Mouse (Mus musculus): ENCODE data around the gene Il1b. TPM values are rescaled to one million over a fixed set of nuclear protein-coding genes. Genes with fewer than 3 reads are reported as not detected.

The Il1b gene
- polyA plus RNA-seq, 1 experiment, result 4.8 TPM

DNA sequence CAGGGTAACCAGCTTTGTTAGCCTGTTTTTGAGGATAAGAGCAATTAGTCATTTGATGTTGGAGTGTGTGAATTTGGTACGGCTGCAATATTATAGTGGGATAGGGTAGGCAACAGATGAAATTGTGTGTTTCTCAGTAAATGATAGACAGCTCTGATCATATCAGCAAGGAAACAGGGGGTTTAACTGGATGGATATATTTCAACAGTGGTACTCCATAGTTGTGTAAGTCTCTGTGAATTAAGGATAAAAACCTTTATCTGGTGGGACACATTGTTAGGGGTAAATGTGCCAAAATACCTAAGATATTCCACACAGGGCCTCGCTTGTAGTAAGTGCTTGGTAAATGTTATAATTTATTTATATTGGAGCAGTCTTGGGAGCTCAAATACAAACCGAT, 31.4 kb upstream of the Il1b start:
- no peaks in the 10 kb centered on the region for H3K9me3 ChIP-seq
- H3K4me1 ChIP-seq, result peaks cover 66% of the 10 kb centered on the region
- H3K27me3 ChIP-seq (replicated peaks), result no peaks in the 10 kb centered on the region
- no peak overlapping the region for H3K4me3 ChIP-seq (replicated peaks)
- no peak for TF ChIP-seq FLI1 (IDR thresholded peaks at IDR 0.05; ENCODE audit: low read length)
- no peak for TF ChIP-seq GATA1 (IDR thresholded peaks at IDR 0.05; ENCODE audit: borderline replicate concordance, low read length)
- peaks cover 13% of the 10 kb centered on the region for H3K36me3 ChIP-seq (replicated peaks; ENCODE audit: low read length)

GRCm38 (mm10) chr2:129401803-129402202, 30.9 kb upstream of the Il1b start:
- Histone ChIP-seq H3K27me3 (replicated peaks) (no peaks in the 10 kb centered on the region), H3K4me3 (replicated peaks) (no peak overlapping the region), H3K4me1 (peaks cover 64% of the 10 kb centered on the region), H3K9me3 (no peaks in the 10 kb centered on the region), H3K36me3 (replicated peaks; ENCODE audit: low read length) (peaks cover 13% of the 10 kb centered on the region)
- TF ChIP-seq GATA1 (IDR thresholded peaks at IDR 0.05; ENCODE audit: borderline replicate concordance, low read length), result no peak
- no peak for TF ChIP-seq FLI1 (IDR thresholded peaks at IDR 0.05; ENCODE audit: low read length)

GRCm38 (mm10) chr2:129398176-129398575, 27.2 kb upstream of the Il1b start:
- Histone ChIP-seq H3K4me3 (replicated peaks) (peak overlapping the region; percentile 75), H3K9me3 (no peaks in the 10 kb centered on the region), H3K27me3 (replicated peaks) (no peaks in the 10 kb centered on the region), H3K4me1 (peaks cover 64% of the 10 kb centered on the region), H3K36me3 (replicated peaks; ENCODE audit: low read length) (peaks cover 2% of the 10 kb centered on the region)
- TF ChIP-seq GATA1 (IDR thresholded peaks at IDR 0.05; ENCODE audit: borderline replicate concordance, low read length), result no peak
- no peak for TF ChIP-seq FLI1 (IDR thresholded peaks at IDR 0.05; ENCODE audit: low read length)

GRCm38 (mm10) chr2:129393524-129393923, 22.6 kb upstream of the Il1b start:
- Histone ChIP-seq H3K4me3 (replicated peaks) (no peak overlapping the region), H3K4me1 (peaks cover 81% of the 10 kb centered on the region), H3K36me3 (replicated peaks; ENCODE audit: low read length) (peaks cover 7% of the 10 kb centered on the region), H3K9me3 (no peaks in the 10 kb centered on the region), H3K27me3 (replicated peaks) (no peaks in the 10 kb centered on the region)
- TF ChIP-seq FLI1 (IDR thresholded peaks at IDR 0.05; ENCODE audit: low read length), result no peak
- no peak for TF ChIP-seq GATA1 (IDR thresholded peaks at IDR 0.05; ENCODE audit: borderline replicate concordance, low read length)

DNA sequence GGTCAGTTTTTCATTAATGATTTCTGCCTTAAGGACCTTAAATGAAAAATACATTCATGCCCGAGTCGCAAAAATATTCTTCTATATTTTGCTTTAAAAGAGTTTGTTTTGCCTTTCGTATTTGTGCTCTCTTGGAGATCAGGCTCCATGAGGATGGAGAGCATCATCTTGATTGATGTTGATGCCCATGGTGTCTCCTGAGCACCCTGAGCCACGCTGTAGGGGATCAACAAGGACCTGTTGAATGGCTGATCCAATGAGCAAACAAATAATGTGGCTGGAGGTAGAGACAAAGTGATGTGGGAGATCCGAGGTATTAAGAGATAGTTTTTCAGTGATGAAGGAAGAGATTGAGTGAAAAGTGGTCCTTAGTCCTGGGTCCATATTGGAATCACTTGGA, 19.2 kb upstream of the Il1b start:
- Histone ChIP-seq H3K9me3 (peaks cover 6% of the 10 kb centered on the region; the same call in 1 of the 2 replicates), H3K27me3 (replicated peaks) (no peaks in the 10 kb centered on the region), H3K4me3 (replicated peaks) (no peak overlapping the region), H3K36me3 (replicated peaks; ENCODE audit: low read length) (peaks cover 22% of the 10 kb centered on the region), H3K4me1 (peaks cover 98% of the 10 kb centered on the region)
- TF ChIP-seq FLI1 (IDR thresholded peaks at IDR 0.05; ENCODE audit: low read length), result no peak
- TF ChIP-seq GATA1 (IDR thresholded peaks at IDR 0.05; ENCODE audit: borderline replicate concordance, low read length), result no peak

GRCm38 (mm10) chr2:129389323-129389722, 18.4 kb upstream of the Il1b start:
- TF ChIP-seq FLI1 (IDR thresholded peaks at IDR 0.05; ENCODE audit: low read length) (no peak), GATA1 (IDR thresholded peaks at IDR 0.05; ENCODE audit: borderline replicate concordance, low read length) (no peak)
- Histone ChIP-seq H3K4me1 (peaks cover 98% of the 10 kb centered on the region), H3K9me3 (peaks cover 6% of the 10 kb centered on the region; the same call in 1 of the 2 replicates), H3K27me3 (replicated peaks) (no peaks in the 10 kb centered on the region), H3K4me3 (replicated peaks) (peak overlapping the region; percentile 51), H3K36me3 (replicated peaks; ENCODE audit: low read length) (peaks cover 27% of the 10 kb centered on the region)

DNA sequence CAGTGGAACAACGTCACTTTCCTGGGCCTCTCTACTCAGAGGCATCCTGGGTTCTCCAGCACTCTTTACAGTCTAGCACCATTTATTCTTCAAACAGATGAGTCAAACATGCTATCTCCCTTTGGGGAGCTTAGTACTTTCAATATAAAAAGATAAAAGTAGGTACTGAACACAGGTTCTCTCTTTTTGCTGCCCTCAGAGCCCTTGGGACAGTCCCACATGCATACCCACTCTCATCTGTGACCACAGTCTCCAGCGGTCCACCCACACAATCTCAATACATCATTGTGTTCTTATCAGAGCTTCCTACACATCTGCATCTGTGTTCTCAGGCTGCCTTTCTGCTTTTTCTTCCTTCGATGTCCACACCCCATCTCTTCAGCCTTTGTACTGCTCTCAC, 14.4 kb upstream of the Il1b start:
- H3K27me3 ChIP-seq (replicated peaks), result no peaks in the 10 kb centered on the region
- peaks cover 6% of the 10 kb centered on the region; the same call in 1 of the 2 replicates for H3K9me3 ChIP-seq
- no peak overlapping the region for H3K4me3 ChIP-seq (replicated peaks)
- peaks cover 29% of the 10 kb centered on the region for H3K36me3 ChIP-seq (replicated peaks; ENCODE audit: low read length)
- TF ChIP-seq GATA1 (IDR thresholded peaks at IDR 0.05; ENCODE audit: borderline replicate concordance, low read length), result no peak
- TF ChIP-seq FLI1 (IDR thresholded peaks at IDR 0.05; ENCODE audit: low read length), result no peak
- peaks cover 90% of the 10 kb centered on the region for H3K4me1 ChIP-seq

DNA sequence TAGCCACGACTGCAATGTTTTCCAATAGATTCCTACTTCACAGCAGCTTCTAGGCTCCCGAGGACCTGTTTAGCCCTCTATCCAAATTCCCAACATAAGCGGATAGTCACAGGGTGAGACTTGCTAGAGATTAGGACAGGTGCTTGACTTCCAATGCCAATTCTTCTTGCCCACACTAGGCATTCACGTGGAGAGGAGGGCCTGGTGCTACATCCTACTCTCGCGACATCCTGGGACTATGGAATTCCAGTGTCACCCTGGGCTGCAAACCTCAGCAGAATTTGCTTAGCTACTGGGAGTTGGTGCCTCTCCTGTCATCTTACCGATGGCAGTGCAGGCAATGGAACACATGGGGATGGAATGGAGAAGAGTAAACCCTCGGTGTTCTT, 13.3 kb upstream of the Il1b start:
- Histone ChIP-seq H3K9me3 (peaks cover 6% of the 10 kb centered on the region; the same call in 1 of the 2 replicates), H3K36me3 (replicated peaks; ENCODE audit: low read length) (peaks cover 30% of the 10 kb centered on the region), H3K27me3 (replicated peaks) (no peaks in the 10 kb centered on the region), H3K4me1 (peaks cover 92% of the 10 kb centered on the region), H3K4me3 (replicated peaks) (no peak overlapping the region)
- no peak for TF ChIP-seq GATA1 (IDR thresholded peaks at IDR 0.05; ENCODE audit: borderline replicate concordance, low read length)
- TF ChIP-seq FLI1 (IDR thresholded peaks at IDR 0.05; ENCODE audit: low read length), result no peak

- TF ChIP-seq FLI1 (IDR thresholded peaks at IDR 0.05; ENCODE audit: low read length), result no peak
- Histone ChIP-seq H3K4me1 (peaks cover 88% of the 10 kb centered on the region), H3K27me3 (replicated peaks) (no peaks in the 10 kb centered on the region), H3K4me3 (replicated peaks) (no peak overlapping the region), H3K9me3 (peaks cover 6% of the 10 kb centered on the region; the same call in 1 of the 2 replicates), H3K36me3 (replicated peaks; ENCODE audit: low read length) (peaks cover 33% of the 10 kb centered on the region)
Measured at GRCm38 (mm10) chr2:129383512-129384271, 12.8 kb upstream of the Il1b start.

DNA sequence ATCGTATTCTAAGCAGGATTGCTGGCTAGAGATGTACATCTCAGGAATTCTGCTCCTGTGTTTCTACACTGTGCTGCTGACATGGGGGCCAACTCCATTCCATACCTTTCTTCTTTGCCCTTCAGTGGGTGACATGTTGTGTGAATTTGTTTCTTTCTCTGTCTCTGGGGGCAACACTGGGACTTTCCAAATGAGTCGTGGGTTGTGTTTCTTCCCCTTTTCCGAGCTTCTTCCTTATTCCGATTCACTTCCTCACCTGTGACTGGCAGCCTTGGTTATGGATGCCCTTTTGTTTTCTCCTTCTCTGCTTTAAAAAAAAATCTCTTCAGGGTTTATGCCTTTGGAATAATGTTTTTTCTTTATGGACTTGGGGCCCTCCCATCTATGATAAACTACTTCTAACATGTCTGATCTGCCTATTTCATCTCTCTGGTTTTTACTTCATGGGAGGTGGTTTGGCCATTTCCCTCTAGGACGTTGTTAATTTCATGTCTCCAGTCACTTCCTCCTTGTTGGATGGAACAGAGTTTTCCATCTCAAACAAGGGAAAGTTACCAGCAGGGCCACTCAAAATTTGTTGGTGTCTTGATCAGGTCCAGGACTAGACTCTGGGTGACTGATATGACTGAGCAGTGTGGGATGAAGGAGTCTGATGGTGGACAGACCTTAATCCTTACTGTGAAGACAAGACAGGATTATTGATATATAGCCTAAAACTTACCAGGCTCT, 10.0 kb upstream of the Il1b start:
- Histone ChIP-seq H3K4me1 (peaks cover 75% of the 10 kb centered on the region), H3K27me3 (replicated peaks) (no peaks in the 10 kb centered on the region), H3K4me3 (replicated peaks) (no peak overlapping the region), H3K9me3 (peaks cover 3% of the 10 kb centered on the region; the same call in 1 of the 2 replicates), H3K36me3 (replicated peaks; ENCODE audit: low read length) (peaks cover 38% of the 10 kb centered on the region)
- no peak for TF ChIP-seq FLI1 (IDR thresholded peaks at IDR 0.05; ENCODE audit: low read length)
- TF ChIP-seq GATA1 (IDR thresholded peaks at IDR 0.05; ENCODE audit: borderline replicate concordance, low read length), result no peak
